Mouse (Mus musculus) CD4-positive helper T cell, adult 2 months (primary cell): ENCODE measurements around the gene Btbd3.

Experiments used
- DNase-seq: peaks from one replicate; pipeline ENCODE4 v3.0.0-alpha.2; 2012; ENCODE audit warnings: low read depth, missing footprints, low spot score

The Btbd3 gene

GRCm38 (mm10) chr2:138388591-138388990 is 132.2 kb downstream of the Btbd3 start:
- no peak for DNase-seq

GRCm38 (mm10) chr2:138403046-138403445 is 146.7 kb downstream of the Btbd3 start:
- DNase-seq: no peak

- DNase-seq: no peak
Observed at GRCm38 (mm10) chr2:138405753-138406528, 149.6 kb downstream of the Btbd3 start.

- DNase-seq: no peak
Observed at GRCm38 (mm10) chr2:138406703-138407102, 150.3 kb downstream of the Btbd3 start.

GRCm38 (mm10) chr2:138412537-138412936 is 156.2 kb downstream of the Btbd3 start:
- no peak for DNase-seq

- no peak for DNase-seq
Observed at GRCm38 (mm10) chr2:138422321-138422720, 166.0 kb downstream of the Btbd3 start.

GRCm38 (mm10) chr2:138431991-138432390 is 175.6 kb downstream of the Btbd3 start:
- no peak for DNase-seq

GRCm38 (mm10) chr2:138446466-138446865 is 190.1 kb downstream of the Btbd3 start:
- DNase-seq: no peak

GRCm38 (mm10) chr2:138446943-138447342 is 190.6 kb downstream of the Btbd3 start:
- DNase-seq: no peak

GRCm38 (mm10) chr2:138447681-138448080 is 191.3 kb downstream of the Btbd3 start:
- DNase-seq: no peak

- no peak for DNase-seq
Observed at GRCm38 (mm10) chr2:138468046-138468572, 211.7 kb downstream of the Btbd3 start.

- no peak for DNase-seq
Observed at GRCm38 (mm10) chr2:138473407-138473806, 217.0 kb downstream of the Btbd3 start.

- no peak for DNase-seq
Observed at GRCm38 (mm10) chr2:138476486-138476885, 220.1 kb downstream of the Btbd3 start.

- no peak for DNase-seq
Observed at GRCm38 (mm10) chr2:138477278-138477677, 220.9 kb downstream of the Btbd3 start.

GRCm38 (mm10) chr2:138482541-138482940 is 226.2 kb downstream of the Btbd3 start:
- no peak for DNase-seq

GRCm38 (mm10) chr2:138484871-138485270 is 228.5 kb downstream of the Btbd3 start:
- DNase-seq: no peak

GRCm38 (mm10) chr2:138490688-138491405 is 234.5 kb downstream of the Btbd3 start:
- no peak for DNase-seq

GRCm38 (mm10) chr2:138492176-138492575 is 235.8 kb downstream of the Btbd3 start:
- DNase-seq: no peak

- no peak for DNase-seq
Observed at GRCm38 (mm10) chr2:138503866-138504380, 247.6 kb downstream of the Btbd3 start.

GRCm38 (mm10) chr2:138515531-138515930 is 259.2 kb downstream of the Btbd3 start:
- no peak for DNase-seq

- DNase-seq: no peak
Observed at GRCm38 (mm10) chr2:138528461-138528860, 272.1 kb downstream of the Btbd3 start.

- DNase-seq: no peak
Observed at GRCm38 (mm10) chr2:138531160-138531967, 275.0 kb downstream of the Btbd3 start.
